Mouse (Mus musculus) left cerebral cortex, postnatal 25 days (tissue): ENCODE results near the gene Zpr1. TPM values are rescaled to one million over a fixed set of nuclear protein-coding genes. Genes with fewer than 3 reads are reported as not detected.

Experiments
- DNase-seq, 2 experiments: peaks; one replicate each; pipeline ENCODE4 v3.0.0; 2022; ENCODE audit warnings: low spot score in 2 of 2, mixed read lengths in 1 of 2
- intact Hi-C: fragments of 180-260 bp; cut with DNase I; formaldehyde crosslinking; loops from one replicate; pipeline ENCODE4 v1.15.1; 2025
- total RNA-seq, 2 experiments: library from RNA; stranded (reverse); gene quantifications; 2 replicates each; pipeline ENCODE4 v1.2.3; 2021

Zpr1 gene
- total RNA-seq = 10 to 100 TPM; 31.9 to 34.1 TPM

DNA sequence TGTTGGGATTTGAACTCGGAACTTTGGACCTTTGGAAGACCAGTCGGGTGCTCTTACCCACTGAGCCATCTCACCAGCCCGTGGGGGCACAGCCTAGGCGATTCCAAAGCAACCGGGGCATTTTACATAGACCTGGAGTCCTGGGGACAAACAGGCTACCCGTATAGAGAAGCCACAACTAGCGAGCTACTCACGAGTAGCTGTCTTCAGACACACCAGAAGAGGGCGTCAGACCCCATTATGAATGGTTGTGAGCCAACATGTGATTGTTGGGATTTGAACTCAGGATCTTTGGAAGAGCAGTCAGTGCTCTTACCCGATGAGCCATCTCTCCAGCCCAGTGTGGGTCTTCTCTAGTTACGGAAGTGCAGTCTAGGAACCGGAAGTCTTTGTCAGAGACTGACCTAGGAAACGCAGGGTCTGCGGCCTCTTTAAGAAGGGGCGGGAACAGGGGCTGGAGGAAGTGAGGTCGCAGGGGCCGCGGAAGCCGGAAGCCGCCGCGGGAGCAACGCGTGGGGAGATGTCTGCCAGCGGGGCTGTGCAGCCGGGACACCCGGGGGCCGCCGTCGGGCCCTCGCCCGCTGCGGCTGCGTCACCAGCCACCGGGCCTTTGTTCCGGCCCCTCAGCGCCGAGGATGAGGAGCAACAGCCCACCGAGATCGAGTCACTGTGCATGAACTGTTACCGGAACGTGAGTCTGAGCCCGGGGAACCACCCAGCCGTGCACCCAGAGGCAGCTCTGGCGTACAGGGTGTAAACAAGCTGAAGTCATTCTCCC lies at the start of gene Zpr1:
Gene Zpr1 (plus strand): TSS at position 388 of the 778 bp plus-strand sequence.
- DNase-seq = peak; percentile 88 to 95
- intact Hi-C loops = no loop called here

DNA sequence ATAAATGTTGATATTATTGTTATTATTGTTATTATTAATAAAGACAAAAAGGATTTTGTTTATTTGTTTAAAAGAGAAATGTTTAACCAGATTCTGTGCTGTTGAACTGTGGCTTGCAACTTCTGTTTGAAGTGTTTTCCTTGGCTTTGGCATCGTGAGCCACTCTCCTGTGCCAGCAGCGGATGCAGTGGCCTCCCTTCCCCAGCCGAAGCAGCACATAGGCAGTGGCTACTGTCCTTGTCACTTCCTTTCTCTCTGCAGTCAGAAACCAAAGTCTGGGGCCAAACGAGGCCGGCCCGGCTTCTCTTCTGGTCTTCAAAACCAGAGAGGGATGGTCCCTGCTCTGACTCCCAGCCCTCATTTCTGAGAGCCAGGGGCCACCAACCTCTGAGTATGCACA lies 49.8 kb upstream of the Zpr1 start:
- intact Hi-C loops = no loop called here
- no peak for DNase-seq

DNA sequence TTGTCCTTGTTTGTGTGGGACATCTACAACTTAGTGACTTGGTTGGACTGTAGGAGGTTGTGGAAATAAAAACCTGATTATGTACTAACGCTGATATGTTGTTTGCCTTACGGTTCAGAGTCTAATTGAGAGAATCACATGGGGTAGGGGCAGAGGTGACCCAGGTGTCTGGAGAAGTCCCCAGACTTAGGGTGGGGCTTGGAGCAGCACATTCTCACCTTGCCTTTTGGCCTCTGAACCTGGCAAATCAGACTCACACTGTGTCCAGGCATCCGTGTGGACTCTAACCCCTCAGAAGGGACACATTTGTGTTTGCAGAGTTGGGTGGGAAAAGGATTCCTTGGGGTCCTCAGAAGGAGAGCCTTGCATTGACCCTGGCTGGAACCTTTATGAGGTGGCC lies 48.8 kb upstream of the Zpr1 start:
- intact Hi-C loops = no loop called here
- DNase-seq = no peak

DNA sequence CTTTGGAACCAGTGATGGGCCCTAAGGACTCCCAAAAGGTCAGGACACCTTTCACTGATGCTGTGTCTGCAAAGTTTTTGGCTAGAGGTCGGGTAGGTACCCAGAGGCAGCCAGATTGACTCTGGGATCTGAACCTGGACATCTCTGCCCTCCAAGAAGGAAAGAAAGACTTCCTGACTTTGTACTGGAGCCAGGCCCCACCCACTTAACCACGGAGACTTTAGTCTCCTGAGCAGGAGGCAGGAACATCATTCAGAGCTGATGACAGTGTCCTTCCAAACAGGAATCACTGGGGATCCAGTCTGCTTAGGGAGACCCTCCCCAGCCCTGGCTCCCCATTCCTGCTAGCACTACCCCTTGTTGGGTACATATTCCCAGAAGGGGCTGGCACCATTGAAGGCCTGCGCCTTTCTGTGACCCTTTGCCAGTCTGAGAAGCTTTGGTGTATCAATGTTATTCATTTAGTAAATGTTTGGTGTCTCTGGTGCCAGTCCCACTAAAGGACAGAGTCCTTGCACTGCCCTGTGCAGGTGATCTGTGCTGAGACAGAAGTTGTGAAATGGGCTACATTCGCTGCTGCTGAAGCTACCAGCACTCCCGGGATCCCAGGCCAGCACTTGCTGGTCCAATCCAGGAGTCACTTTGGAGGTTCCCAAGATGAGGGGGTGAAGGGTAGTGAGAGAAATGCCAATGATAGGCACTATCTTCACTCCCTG lies 47.8 kb upstream of the Zpr1 start:
- DNase-seq = no peak
- intact Hi-C loops = no loop called here

DNA sequence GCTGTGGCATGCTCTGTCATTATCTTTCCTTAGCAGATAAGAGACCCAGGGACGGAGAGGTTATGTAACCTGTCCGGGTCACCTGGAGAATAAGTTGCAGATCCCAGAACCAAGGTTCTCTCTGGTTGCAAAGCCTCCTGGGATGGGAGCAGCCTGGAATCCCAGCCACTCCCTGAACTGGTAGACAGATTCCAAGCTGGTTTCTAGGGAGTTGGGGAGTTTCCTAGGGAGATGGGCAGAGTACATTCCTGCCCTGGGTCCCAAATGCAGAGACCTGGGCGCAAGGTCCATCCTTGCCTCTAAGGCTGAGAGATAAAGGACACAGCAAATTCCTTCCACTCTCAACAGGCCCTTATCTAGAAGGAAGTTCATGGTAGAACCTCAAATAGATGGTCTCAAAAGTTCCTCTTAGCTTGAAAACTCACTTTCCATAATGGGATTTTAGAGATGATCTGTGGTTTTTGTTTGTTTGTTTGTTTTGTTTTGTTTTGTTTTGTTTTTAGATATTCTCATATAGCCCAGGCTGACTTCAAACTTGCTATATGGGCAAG lies 45.7 kb upstream of the Zpr1 start:
- intact Hi-C loops = no loop called here

DNA sequence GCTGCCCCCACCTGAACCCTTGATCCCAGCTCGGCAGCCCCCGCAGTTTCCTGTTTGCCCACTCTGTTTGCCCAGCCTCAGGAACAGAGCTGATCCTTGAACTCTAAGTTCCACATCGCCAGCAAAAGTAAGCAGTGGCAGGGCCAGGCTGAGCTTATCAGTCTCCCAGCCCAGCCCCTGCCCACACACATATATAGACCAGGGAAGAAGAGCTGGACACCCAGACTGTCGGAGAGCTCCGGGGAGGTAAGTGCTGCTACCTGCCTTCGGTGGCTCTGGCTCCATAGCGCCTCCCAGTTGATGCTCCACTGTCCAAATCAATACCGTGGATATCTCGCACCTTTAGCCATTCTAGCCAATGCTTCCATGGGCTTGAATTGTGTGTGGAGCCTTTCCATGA lies 44.4 kb upstream of the Zpr1 start, which contains the start of gene Apoa1:
Gene Apoa1 (plus strand): TSS at position 90 of the 400 bp plus-strand sequence.
- intact Hi-C loops = no loop called here

More for the DNA sequence above, 45.7 kb upstream of the Zpr1 start:
- DNase-seq = no peak

DNA sequence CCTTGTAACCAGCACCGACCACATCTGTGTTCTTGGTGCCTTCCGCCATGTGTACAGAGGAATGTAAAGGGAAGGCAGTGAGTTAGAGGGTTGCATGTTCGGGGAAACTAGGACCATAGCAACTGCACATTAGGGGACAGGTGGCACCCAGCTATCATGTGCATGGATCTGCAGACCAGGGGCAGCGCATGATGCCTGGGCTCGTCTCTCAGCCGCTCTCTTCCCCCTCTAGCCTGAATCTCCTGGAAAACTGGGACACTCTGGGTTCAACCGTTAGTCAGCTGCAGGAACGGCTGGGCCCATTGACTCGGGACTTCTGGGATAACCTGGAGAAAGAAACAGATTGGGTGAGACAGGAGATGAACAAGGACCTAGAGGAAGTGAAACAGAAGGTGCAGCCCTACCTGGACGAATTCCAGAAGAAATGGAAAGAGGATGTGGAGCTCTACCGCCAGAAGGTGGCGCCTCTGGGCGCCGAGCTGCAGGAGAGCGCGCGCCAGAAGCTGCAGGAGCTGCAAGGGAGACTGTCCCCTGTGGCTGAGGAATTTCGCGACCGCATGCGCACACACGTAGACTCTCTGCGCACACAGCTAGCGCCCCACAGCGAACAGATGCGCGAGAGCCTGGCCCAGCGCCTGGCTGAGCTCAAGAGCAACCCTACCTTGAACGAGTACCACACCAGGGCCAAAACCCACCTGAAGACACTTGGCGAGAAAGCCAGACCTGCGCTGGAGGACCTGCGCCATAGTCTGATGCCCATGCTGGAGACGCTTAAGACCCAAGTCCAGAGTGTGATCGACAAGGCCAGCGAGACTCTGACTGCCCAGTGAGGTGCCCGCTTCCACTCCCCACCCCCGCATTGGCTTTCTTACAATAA lies 43.1 kb upstream of the Zpr1 start:
- intact Hi-C loops = no loop called here

More for the DNA sequence above, 44.4 kb upstream of the Zpr1 start, which contains the start of gene Apoa1:
- DNase-seq = no peak

DNA sequence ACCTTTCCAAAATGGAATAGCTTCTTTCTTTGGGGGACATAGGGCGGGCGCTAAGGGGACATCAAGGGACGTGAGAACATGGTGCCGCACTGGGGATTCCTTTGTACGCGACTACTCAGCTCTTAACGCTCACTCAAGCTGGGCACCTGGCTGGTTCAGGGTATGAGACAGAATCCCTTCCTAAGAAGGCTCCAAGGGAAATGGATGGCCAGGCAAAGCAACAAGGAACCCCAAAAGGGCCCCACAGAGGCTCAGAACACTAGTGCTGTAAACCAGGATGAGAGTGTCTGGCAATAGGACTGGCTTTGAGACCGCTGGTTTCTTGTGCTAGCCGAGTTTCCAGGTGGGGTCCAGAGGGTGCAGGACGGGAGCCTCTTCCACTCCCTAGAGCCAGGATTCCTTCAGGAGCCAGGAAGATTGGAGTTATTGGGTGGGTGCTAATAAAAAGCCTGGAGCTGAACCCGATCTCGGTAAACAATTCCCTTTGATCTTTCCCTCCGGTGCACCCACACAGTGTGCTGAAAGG lies 42.4 kb upstream of the Zpr1 start:
- intact Hi-C loops = no loop called here

More for the DNA sequence above, 43.1 kb upstream of the Zpr1 start:
- peak; percentile 89 to 96 for DNase-seq

DNA sequence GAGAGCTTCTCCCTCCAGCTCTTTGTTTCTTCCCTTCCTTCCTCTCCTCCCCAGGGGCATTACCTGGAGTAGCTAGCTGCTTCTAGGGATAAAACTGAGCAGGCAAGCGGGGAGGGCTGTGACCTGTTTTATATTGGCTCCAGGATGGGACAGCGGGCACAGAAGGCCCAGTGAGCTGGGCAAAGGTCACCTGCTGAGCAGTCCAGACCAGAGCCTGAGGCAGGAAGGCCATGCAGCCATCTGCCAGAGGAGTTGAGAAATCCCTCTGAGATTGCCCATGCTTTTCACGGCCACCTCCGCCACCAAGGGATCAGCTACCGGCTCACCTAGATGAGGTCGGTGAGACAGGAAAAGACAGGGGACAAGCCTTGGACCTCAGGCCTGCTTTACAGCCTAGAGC lies 37.7 kb upstream of the Zpr1 start:
- intact Hi-C loops = no loop called here
- DNase-seq = no peak

More for the DNA sequence above, 42.4 kb upstream of the Zpr1 start:
- DNase-seq = no peak

DNA sequence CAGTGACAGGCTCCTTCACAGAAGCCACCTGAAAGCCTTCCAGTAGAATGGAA lies 37.4 kb upstream of the Zpr1 start, which contains the start of gene Apoc3:
Gene Apoc3 (minus strand): TSS at position 41 of the 53 bp plus-strand sequence.
- intact Hi-C loops = no loop called here
- no peak for DNase-seq

DNA sequence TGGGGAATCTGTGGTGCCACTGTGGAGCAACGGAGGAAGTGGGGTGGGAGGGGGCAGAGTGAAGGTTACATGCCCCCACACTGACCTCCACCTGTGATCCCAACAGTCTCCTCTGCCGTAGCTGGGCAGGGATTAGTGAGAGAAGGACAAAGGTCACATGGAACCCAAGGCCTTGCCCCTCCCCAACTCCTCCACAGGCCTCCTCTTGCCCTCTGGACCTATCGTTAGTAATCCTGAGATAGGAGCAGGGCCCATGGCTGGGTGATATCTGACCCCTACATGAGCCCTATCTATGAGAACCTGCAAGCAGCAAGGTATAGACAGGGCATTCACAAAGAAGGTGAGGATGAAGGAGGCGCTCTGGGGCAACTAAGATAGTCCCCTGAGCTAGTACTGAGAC lies 37.2 kb upstream of the Zpr1 start:
- intact Hi-C loops = no loop called here

DNA sequence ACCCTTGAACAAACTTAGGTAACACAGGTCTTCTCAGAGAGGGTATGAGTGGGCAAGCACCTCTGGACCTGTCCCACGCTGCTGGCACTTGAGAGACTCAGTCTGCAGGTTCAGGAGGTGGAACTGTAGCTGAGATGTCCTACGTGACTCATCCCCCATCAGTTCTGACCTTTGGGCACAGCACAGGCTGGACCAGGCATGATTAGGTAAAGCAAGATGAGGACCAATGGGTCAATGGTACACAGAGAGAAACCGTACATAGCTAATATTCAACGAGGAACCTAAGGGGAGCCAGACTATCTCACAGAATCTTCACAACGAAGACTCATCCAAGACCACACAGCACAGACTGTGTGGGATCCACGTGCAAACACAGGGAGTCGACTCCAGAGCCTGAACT lies 34.0 kb upstream of the Zpr1 start:
- DNase-seq = no peak
- intact Hi-C loops = no loop called here

More for the DNA sequence above, 37.2 kb upstream of the Zpr1 start:
- DNase-seq = no peak

DNA sequence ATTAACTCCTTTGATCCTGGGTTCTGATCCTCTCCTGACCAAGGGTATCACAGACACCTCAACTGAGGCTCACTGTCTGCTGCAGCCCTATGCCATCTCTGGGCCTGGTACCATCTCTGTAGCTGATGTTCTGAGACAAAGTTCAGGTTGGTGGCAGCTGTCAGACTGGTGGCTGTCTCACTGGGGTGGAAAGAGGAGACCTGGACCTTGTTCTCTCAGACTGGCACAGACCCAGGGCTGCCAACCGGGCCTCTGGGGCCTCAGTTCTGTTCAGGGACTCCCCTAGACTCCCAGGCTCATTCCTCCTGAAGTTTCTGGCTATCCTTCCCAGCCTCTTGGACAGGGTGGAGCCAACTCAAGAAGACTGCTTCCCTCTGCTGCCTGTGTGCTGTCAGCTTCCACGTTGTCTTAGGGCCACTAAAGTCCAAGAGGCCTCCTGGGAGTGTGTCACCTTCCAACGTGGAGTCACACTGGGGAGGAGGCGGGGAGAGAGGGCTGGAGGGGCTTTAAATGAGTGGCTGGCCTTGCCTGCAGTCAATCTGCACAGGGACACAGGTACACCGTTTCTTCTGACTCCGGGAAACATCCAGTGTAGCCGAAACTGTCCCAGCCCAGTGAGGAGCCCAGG lies 32.2 kb upstream of the Zpr1 start, which contains the start of gene Apoa4:
Gene Apoa4 (plus strand): TSS at position 171 of the 628 bp plus-strand sequence.
- intact Hi-C loops = no loop called here
- no peak for DNase-seq

DNA sequence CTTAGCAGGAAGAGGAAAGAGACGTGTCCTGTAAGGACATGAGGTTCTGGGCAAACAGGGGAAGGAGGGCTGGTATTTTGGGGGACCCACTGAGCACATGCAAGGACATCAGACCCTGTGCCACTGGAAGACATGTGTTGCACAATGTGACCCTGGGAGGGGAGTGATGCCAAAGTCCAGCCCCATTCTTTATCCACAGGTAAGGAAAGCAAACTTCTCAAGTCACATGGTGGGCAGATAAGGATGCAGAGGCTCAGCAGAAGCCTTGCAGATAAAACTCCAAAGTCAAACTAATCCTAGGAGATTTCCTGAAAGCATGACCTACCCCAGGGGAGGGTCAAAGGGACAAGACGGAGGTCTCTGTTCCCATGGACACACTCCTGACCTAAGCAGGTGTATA lies 31.0 kb upstream of the Zpr1 start:
- no peak for DNase-seq
- intact Hi-C loops = no loop called here

DNA sequence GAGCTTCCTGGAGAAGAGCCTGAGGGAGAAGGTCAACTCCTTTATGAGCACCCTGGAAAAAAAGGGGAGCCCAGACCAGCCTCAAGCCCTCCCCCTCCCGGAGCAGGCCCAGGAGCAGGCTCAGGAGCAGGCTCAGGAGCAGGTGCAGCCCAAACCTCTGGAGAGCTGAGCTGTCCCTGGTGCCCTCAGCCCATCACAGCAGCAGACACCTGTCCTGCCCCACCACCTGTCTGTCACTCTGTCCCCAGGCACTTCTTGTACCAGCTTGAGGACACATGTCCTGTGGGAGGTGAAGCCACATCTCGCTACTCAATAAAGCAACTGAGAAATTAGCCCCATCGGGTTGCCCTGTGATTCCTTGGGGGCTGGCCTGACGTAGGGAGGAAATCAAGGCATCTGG lies 29.7 kb upstream of the Zpr1 start:
- intact Hi-C loops = no loop called here

DNA sequence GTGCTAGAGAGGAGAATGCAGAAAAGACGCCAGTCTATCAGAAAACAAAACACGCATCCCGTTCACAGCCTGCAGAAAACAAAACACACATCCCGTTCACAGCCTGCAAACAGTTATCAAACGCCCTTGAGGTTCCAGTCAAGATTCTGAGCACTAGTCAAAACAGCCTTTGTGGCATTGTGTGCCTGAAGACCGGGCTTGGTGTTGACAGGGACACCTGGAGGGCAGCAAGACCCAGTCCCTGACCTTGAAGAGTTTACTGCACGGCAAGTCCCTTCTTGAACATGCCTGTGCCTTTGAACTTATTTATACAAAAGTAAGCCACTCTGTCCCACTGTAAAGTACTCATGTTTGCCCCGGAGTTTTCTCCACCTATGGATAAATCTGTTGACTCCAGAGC lies 29.3 kb upstream of the Zpr1 start:
- no peak for DNase-seq
- intact Hi-C loops = no loop called here

More for the DNA sequence above, 29.7 kb upstream of the Zpr1 start:
- DNase-seq = no peak

DNA sequence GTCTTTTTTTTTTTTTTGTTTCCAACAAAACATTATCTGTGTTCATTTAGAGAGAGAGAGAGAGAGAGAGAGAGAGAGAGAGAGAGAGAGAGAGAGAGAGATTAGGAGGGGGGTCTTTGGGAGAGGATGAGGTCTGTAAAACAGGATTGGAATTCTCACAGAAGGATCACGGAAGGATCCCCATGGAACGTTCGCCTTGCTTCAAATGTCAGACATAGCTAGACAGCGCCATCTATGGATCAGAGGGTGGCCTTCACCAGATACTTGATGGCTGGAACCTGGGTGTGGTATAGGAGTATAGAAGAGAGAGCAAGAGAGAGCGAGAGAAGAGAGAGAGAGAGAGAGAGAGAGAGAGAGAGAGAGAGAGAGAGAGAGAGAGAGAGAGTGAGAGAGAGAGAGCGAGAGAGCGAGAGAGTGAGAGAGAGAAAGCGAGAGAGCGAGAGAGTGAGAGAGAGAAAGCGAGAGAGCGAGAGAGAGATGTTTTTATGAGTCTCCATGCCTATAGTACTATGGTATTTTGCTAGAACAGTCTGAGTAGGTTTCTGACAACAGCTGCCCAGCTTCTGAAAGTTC lies 26.0 kb upstream of the Zpr1 start:
- intact Hi-C loops = loop anchor here (1.0 kb wide), 1 partner anchor 244 kb away; no protein-coding TSS in a partner anchor
- DNase-seq = peak; percentile 53 to 80

DNA sequence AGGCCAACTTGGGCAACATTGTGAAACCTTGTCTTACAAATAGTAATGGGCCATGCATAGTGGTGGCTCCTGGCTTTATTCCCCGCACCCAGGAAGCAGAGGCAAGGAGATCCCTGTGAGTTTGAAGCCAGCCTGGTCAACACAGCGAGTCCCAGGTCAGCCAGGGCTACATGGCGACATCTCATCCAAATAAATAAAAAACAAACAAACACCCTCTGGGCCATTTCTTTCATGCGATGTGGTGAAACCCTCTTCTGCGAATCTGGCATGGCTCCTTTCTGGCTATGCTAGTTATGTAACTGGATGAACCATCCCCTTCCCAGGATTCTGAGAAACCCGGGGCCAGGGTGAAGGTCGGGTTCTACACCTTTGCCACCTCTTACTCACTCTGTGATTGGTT lies 16.7 kb upstream of the Zpr1 start:
- DNase-seq = no peak
- intact Hi-C loops = no loop called here
